Mouse (Mus musculus) NIH3T3 (cell line): ENCODE measurements around the gene Gm10337.

Source experiments
- DNase-seq: peaks from one replicate; pipeline ENCODE4 v3.0.0-alpha.2; 2012; ENCODE audit warnings: low read depth

The Gm10337 gene

GRCm38 (mm10) chr15:102503447-102503846 is at the start of gene Gm10337:
TSS of gene Gm10337 (plus strand) at chr15:102503722.
- DNase-seq, result no peak

DNA sequence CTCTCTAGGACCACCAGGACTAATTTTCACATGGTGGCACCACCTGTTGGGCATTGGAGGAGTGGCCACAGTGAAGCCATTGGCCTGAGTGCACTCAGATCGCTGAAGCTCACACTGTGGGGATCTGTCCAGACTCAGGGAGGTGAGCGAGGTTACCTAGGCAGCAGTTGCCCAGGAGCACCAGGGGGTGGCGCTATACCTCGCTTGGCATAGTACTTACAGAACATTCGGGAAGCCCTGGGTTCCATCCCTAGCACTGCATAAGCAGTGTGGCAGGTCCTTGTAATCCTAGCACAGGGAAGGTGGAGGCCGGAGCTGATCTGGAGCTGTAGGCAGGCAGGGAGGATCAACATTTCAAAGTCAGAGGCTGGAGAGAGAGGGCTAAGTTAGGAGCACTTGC is 47.5 kb upstream of the Gm10337 start:
- peak; percentile 26 for DNase-seq

- DNase-seq, result no peak
Observed at GRCm38 (mm10) chr15:102458050-102458736, 45.3 kb upstream of the Gm10337 start.

GRCm38 (mm10) chr15:102458904-102459317 is 44.6 kb upstream of the Gm10337 start, which contains the start of gene Prr13:
TSS of gene Prr13 (plus strand) at chr15:102459028.
- DNase-seq, result peak; percentile 98

DNA sequence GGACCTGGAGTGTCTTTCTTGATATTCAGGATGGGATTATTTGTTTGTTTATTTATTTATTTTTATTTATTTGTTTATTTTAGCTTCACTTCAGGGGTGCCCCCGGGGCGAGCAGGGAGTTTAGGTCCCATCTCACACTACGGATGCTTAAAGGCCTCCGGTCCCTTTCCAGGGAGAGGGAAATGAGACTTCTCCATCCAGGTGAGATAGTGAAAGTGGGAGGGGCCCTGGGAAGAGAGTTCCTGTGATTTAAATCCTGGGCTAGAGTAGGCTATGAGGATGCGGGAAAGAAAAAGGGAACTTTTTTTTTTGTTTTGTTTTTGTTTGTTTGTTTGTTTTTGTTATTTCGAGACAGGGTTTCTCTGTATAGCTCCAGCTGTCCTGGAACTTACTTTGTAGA is 44.1 kb upstream of the Gm10337 start:
- DNase-seq, result no peak

- no peak for DNase-seq
Observed at GRCm38 (mm10) chr15:102459847-102460246, 43.7 kb upstream of the Gm10337 start.

- no peak for DNase-seq
Observed at GRCm38 (mm10) chr15:102460409-102460808, 43.1 kb upstream of the Gm10337 start.

DNA sequence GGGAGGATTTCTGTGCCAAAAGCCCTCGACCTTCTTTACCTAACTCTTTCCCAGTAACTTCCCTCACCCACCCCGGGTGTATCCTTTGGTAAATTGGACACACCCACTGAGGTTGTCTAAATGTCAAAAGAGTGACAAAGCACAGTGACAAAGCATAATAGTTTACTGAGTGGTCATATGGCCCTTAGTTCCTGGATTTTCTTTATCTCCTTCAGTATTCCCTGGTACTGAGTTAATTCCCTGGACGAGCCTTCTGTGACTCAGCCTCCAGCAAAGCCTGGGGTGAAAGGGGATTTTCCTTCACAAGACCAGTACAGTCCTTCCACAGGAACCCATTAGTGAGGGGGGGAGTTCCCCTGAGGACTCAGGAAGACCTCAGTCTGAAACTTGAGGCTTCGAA is 42.6 kb upstream of the Gm10337 start:
- DNase-seq, result peak; percentile 76

DNA sequence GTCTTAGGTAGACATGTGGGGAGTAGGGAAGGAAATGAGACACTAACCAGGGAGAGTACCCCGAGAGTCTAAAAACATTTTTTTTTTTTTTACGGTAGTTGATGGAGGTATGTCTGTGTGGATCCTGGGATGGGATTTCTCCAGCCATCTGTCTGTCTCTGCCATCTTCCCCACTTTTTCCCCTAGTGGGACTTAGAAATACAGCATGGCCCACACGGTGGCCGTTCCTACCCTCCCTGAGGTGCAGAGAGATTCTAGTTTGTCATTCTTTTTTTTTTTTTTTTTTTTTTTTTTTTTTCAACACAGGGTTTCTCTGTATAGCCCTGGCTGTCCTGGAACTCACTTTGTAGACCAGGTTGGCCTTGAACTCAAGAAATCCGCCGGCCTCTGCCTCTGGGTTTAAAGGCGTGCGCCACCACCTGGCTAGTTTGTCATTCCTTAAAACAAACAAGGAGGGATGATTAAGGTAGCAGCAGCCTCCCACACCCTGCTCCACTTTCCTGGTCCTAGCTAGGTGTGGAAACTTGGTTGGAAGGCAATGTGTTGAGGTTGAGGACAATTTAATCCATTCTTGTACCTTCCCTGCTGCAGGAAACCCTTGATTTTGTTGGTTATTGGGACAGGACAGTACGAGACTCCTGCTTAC is 42.0 kb upstream of the Gm10337 start:
- DNase-seq, result no peak

DNA sequence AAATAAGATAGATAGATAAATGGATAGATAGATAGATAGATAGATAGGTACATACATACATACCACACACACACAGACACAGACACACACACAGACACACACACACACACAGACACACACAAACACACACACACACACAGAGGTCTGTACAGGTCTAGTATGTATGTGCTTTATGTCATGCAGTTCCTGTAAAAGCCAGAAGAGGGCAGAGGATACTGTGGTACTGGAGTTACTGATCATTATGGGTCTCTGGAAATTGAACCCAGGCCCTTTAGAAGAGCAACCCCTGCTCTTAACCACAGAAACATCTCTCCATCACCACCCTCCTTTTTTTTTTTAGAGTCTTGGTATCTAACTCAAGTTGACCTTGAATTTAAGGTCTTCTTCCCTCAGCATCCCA is 39.9 kb upstream of the Gm10337 start:
- peak; percentile 59 for DNase-seq

GRCm38 (mm10) chr15:102468675-102469370 is 34.7 kb upstream of the Gm10337 start:
- no peak for DNase-seq

DNA sequence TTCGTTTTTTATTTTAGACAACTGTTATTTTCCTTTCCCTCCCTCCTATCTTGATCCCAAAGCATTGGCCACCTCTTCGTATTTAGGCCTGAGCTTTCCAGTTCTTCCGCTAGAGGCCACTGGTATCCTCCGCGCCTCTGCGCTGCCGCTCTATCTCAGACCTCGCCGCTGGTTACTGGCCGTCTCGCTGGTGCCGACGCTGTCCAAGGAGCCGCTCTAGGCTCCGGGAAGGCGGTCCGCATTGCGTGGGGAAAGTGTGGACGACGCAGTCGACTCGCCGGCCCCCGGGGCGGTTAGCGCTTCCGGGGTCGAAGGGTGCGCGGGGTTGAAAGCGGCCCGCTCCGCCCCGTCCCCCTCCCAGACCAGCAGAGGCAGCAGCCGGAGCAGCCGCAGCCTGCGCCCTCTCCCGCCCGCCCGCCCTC is 33.3 kb upstream of the Gm10337 start, which contains the start of gene Pcbp2:
Gene Pcbp2 (plus strand): TSS at position 357 of the 422 bp plus-strand sequence.
- DNase-seq, result peak; percentile 99

DNA sequence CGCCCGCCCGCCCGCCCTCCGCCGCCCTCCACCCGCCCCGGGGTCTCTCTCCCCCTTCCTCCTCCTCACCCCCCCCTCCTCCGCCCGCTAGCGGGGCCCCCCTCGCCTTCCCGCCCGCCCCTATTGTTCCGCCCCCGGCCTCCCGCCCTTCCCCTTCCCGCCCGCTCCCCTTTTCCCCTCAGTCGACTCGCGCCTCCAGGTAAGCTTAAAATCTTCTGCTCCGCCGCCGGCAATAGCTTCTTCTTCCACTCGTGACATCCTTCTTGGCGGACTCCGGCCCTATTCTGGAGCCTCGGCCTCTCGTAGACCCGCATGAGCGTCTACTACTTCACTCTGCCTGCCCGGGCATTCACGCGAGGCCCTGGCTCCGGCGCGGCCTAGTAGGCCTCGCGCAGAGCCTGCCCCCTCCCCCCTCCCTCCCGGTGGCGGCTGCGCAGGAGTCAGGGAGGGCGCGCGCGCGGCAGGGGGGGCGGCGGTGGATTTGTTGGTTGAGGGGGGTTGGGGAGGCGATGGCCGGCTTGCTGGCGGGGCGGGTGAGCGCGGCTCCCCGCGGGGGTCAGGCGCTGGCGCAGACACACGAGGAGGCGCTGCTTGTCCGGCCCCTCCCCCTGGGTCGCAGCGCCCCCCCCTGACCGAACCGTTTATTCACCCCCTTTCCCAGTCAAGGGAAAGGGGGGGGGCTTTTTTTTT is 32.8 kb upstream of the Gm10337 start:
- DNase-seq, result peak; percentile 90

DNA sequence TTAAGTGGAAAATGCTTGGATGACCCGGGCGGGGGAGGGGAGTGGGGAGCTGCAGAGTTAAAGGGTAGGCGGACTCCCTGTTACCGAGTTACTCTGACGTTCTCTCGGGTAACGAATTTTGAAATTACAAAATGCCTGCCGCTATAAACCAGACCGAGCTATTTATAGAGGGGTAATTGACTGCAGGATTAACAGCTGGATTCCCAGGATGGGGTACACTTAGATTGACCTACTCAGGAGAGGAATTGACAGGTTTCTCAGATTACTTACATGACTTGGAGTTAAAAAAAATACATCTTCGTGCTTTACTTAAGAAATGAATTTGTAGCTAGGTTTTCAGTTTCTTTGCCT is 32.3 kb upstream of the Gm10337 start:
- DNase-seq, result no peak

GRCm38 (mm10) chr15:102471727-102472126 is 31.8 kb upstream of the Gm10337 start:
- no peak for DNase-seq

GRCm38 (mm10) chr15:102473246-102473645 is 30.3 kb upstream of the Gm10337 start:
- DNase-seq, result no peak

- no peak for DNase-seq
Observed at GRCm38 (mm10) chr15:102474520-102474919, 29.0 kb upstream of the Gm10337 start.

DNA sequence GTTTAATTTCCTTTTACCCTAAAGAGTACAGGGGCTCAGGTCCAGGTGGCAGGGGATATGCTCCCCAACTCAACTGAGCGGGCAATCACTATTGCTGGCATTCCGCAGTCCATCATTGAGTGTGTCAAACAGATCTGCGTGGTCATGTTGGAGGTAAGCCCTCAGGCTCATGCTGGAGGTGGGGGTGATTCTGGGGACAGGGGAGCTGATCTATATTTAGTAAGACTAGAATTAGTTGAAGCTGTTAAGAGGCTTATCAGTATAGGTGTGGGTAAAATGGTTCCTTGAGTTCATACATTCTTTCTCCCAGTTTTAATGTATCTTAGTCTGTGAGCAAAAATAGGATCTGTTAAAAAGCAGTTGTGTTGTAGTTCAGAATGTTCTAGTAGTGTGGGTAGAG is 20.4 kb upstream of the Gm10337 start:
- DNase-seq, result no peak

DNA sequence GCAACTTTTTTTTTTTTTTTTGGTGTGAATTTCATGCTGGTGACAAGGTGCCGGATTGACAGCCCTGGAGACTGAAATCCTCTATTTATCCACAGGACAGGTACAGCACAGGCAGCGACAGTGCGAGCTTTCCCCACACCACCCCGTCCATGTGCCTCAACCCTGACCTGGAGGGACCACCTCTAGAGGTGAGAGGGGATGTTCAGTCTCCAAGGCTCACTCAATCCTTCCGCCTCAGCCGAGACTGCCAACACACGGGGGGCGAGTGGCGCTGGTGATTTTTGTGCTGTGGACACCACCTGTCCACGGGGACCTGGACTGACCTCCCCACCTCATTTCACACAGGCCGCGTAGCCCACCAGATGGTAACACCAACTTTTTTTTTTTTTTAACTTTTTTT is 17.7 kb upstream of the Gm10337 start:
- no peak for DNase-seq

DNA sequence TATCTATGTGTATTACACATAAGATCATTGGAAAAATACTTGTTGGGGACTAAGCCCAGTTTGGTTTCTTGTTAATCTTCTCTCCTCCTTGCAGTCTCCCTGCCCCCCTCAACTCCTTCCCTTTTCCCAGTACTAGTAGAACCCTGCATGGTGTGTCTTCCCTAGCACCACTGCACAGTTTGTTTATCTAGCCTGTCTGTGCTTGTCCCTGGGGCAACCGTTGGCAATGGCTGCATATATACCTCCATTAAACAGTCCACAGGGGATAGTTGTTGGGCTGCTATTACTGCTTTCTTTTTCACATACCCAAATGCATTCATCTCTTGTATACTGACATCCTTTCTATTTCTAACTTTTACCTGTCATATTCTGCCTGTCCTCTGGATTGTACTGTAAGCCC is 15.9 kb upstream of the Gm10337 start:
- no peak for DNase-seq

GRCm38 (mm10) chr15:102498322-102498721 is 5.2 kb upstream of the Gm10337 start:
- no peak for DNase-seq

- DNase-seq, result no peak
Observed at GRCm38 (mm10) chr15:102499370-102499769, 4.2 kb upstream of the Gm10337 start.
